Mouse (Mus musculus) G1E-ER4 (cell line): Measurements from ENCODE around the gene Lenep. TPM values are rescaled to one million over a fixed set of nuclear protein-coding genes. Genes with fewer than 3 reads are reported as not detected.

Experiments
- GATA1 ChIP-seq: IDR thresholded peaks from one replicate; pipeline ENCODE4 v1.8.0; 2012; ENCODE audit warnings: low read length, inconsistent platforms
- polyA plus RNA-seq: library from polyadenylated mRNA; stranded (reverse); fragments of >175 nt; gene quantifications from 2 replicates; pipeline ENCODE4 v1.2.3, GENCODE M21; 2012

Lenep gene
- polyA plus RNA-seq, 1 experiment = 0.08 TPM

DNA sequence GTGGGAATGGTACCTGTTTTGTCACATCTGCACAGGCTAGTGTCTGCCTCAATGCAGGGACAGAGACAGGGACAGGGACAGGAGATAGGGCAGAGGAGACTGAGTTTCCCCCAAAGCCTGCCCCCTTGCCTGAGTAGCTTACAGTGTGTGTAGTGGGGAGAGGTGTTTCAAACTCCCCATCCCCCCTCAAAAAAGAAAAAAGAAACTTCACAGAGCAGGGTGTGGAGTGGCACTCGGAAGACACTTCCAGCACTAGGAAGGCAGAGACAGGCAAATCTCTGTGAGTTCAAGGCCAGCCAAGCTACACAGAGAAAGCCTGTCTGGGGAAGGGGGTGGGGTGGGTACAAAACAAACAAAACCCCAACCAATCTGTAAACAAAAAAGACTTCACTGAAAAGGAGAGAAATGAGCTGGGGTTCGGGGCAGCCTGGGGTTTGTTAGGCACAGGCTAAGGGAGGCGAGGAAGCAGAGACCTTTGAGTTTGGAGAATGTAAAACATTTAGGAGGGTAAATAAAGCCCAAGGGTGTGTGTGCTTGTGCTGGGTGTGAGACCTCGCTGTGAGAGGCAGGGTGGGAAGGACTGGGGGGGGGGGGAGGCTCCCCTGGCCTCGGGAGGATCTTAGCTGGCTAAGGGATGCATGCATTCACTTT, 28.9 kb downstream of the Lenep start:
- no peak for TF ChIP-seq GATA1

DNA sequence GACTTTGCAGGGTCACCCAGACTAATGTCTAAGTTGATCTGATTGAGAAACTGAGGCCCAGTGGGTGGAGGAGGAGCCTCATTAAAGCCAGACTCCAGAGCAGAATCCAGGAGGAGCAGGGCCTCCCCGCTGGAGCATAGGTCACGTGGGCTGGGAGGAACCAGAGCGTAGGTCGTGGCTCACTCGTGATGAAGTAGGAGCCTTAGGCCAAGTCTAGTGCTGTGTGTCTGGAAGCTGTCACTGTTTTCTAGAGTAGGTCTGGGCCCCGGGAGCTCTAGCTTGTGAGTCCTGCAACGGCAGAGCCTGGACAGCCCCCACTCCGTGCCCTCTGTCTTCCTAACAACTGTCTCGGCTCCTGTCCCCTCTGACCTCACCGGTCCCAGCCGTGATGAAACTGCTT, 35.3 kb downstream of the Lenep start:
- no peak for TF ChIP-seq GATA1

GRCm38 (mm10) chr3:89365486-89366414, 36.8 kb downstream of the Lenep start:
- no peak for TF ChIP-seq GATA1

DNA sequence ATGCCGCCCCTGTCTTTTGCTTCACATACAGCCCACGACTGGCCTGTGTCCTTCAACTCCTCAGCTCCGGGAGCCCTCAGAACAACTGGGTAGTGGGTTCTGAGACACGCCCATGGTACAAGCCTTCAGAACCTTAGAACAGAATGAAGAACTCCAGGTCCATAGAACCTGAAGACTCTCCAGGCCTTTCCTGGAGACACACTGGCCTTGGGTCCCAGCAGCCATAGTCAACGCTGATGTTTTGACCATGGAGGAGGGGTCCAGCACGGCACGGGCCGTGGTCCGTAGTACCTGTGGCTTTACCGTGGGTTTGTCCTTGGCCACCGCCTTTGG, 37.5 kb downstream of the Lenep start, which contains the start of gene Dcst1:
Dcst1 (minus strand) TSS at position 101 of the 333 bp plus-strand sequence.
- TF ChIP-seq GATA1 = no peak

DNA sequence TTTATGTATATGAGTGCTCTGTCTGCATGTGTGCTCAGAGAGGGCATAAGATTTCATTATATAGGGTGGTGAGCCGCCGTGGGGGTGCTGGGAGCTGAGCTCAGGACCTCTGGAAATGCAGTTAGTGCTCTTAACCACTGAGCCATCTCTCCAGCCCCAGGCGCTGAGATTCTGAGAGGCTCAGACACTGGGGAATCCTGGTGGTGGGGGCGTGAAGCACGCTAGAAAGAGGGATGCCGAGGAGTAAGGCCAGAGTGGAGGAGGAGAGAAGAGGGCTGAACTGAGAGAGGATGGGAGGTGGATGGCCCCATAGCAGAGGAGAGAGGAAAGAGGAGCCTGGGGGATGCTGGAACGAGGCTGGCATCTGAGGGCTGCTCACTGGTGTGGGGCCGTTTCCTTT, 38.0 kb downstream of the Lenep start:
- TF ChIP-seq GATA1 = no peak

GRCm38 (mm10) chr3:89361675-89362074, 40.9 kb downstream of the Lenep start, which contains the start of gene Dcst2:
Dcst2 (plus strand) TSS chr3:89361975.
- TF ChIP-seq GATA1 = no peak

- no peak for TF ChIP-seq GATA1
These were observed 42.4 kb downstream of the Lenep start for GRCm38 (mm10) chr3:89360237-89360636.

DNA sequence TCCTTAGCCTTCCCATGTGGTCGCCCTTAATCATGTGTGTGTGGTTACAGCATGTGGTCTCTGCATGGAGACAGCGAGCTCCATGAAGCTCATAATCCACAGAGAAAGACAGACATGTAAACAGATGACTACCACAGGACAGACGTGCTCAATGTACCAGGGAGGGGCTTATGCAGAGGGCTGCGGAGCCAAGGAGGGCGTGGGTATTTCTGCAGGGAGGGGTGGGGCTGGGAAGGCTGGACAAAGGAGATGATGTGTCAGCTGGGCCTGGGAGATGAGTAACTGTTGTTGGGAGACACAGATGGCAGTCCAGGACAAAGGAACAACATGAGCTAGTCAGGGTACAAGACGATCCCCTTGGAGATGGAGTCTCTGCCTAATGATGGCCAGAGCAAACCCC, 43.0 kb downstream of the Lenep start:
- no peak for TF ChIP-seq GATA1

GRCm38 (mm10) chr3:89356029-89356428, 46.6 kb downstream of the Lenep start:
- no peak for TF ChIP-seq GATA1

- TF ChIP-seq GATA1 = no peak
These were observed 47.1 kb downstream of the Lenep start for GRCm38 (mm10) chr3:89355512-89355902.

- no peak for TF ChIP-seq GATA1
These were observed 47.6 kb downstream of the Lenep start for GRCm38 (mm10) chr3:89354816-89355511.

GRCm38 (mm10) chr3:89351271-89351670, 51.3 kb downstream of the Lenep start:
- TF ChIP-seq GATA1 = no peak

Other genes starting within 250 kb of the Lenep start
- gene Hcn3, start 242.6 kb downstream of the Lenep start, polyA plus RNA-seq = 0.91 and 1.2 TPM in 2 replicates
- 62.2 and 65.3 TPM in 2 replicates for gene Clk2, start 238.0 kb downstream of the Lenep start, polyA plus RNA-seq
- 190 and 239 TPM in 2 replicates for gene Scamp3, start 225.3 kb downstream of the Lenep start, polyA plus RNA-seq
- gene Fam189b, start 219.7 kb downstream of the Lenep start, polyA plus RNA-seq = 7.3 and 13.1 TPM in 2 replicates
- 2.0 and 2.9 TPM in 2 replicates for gene Gba, start 199.9 kb downstream of the Lenep start, polyA plus RNA-seq
- gene Thbs3, start 187.6 kb downstream of the Lenep start, polyA plus RNA-seq = 0.19 and 0.37 TPM in 2 replicates
- gene Mtx1, start 175.7 kb downstream of the Lenep start, polyA plus RNA-seq = 392 and 458 TPM in 2 replicates
- 0.18 TPM in 1 of 2 replicates, not detected in the other for gene Muc1, start 173.7 kb downstream of the Lenep start, polyA plus RNA-seq
- gene Krtcap2, start 156.8 kb downstream of the Lenep start, polyA plus RNA-seq = 135 and 200 TPM in 2 replicates
- 2.4 and 2.8 TPM in 2 replicates for gene Trim46, start 156.5 kb downstream of the Lenep start, polyA plus RNA-seq
- 119 and 146 TPM in 2 replicates for gene Dpm3, start 143.4 kb downstream of the Lenep start, polyA plus RNA-seq
- gene Slc50a1, start 132.2 kb downstream of the Lenep start, polyA plus RNA-seq = not detected in 2 replicates
- not detected in 2 replicates for gene Efna1, start 121.7 kb downstream of the Lenep start, polyA plus RNA-seq
- not detected in 2 replicates for gene Efna3, start 79.8 kb downstream of the Lenep start, polyA plus RNA-seq
- 0.04 and 0.09 TPM in 2 replicates for gene Efna4, start 64.8 kb downstream of the Lenep start, polyA plus RNA-seq
- not detected in 2 replicates for gene Adam15, start 52.8 kb downstream of the Lenep start, polyA plus RNA-seq
- gene Dcst2, start 40.8 kb downstream of the Lenep start, polyA plus RNA-seq = not detected in 2 replicates
- not detected in 2 replicates for gene Dcst1, start 37.5 kb downstream of the Lenep start, polyA plus RNA-seq
- 39.1 and 39.3 TPM in 2 replicates for gene Zbtb7b, start 8.0 kb downstream of the Lenep start, polyA plus RNA-seq
- 12.0 and 24.0 TPM in 2 replicates for gene Flad1, start 9.1 kb upstream of the Lenep start, polyA plus RNA-seq
- gene Cks1b, start 15.6 kb upstream of the Lenep start, polyA plus RNA-seq = 84.3 and 87.0 TPM in 2 replicates
- 138 and 171 TPM in 2 replicates for gene Shc1, start 15.7 kb upstream of the Lenep start, polyA plus RNA-seq
- gene Pygo2, start 27.4 kb upstream of the Lenep start, polyA plus RNA-seq = 160 and 240 TPM in 2 replicates
- gene Pbxip1, start 33.9 kb upstream of the Lenep start, polyA plus RNA-seq = 7.6 and 7.7 TPM in 2 replicates
- gene Pmvk, start 51.7 kb upstream of the Lenep start, polyA plus RNA-seq = 11.6 and 29.9 TPM in 2 replicates
- gene Kcnn3, start 117.4 kb upstream of the Lenep start, polyA plus RNA-seq = not detected in 2 replicates